Mouse (Mus musculus) hindbrain, postnatal 0 days (tissue): ENCODE measurements around the gene Ddr2. TPM values are rescaled to one million over a fixed set of nuclear protein-coding genes. Genes with fewer than 3 reads are reported as not detected.

Source experiments
- ATAC-seq: fragments of 200-750 bp; cut with Nextera tagmentation; 2 replicates; pipeline ENCODE4 v1.8.0; 2017; ENCODE audit warnings: mild to moderate bottlenecking, moderate TSS enrichment, moderate library complexity
- DNase-seq: peaks from one replicate; pipeline ENCODE4 v3.0.0-alpha.2; 2015; ENCODE audit warnings: low spot score
- H3K27ac ChIP-seq: fragments of 300-500 bp; sonication (generic); 2 replicates; pipeline ENCODE4 v1.5.1; 2014; ENCODE audit warnings: mild to moderate bottlenecking
- H3K27me3 ChIP-seq: fragments of 300-500 bp; sonication (generic); 2 replicates; pipeline ENCODE4 v1.6.1; 2014; ENCODE audit warnings: low read length, mixed read lengths; ENCODE audit not compliant: insufficient read depth
- H3K36me3 ChIP-seq: fragments of 300-500 bp; sonication (generic); 2 replicates; pipeline ENCODE4 v1.6.1; 2014; ENCODE audit warnings: low read length, mixed read lengths; ENCODE audit not compliant: insufficient read depth
- H3K4me1 ChIP-seq: fragments of 300-500 bp; sonication (generic); 2 replicates; pipeline ENCODE4 v1.6.1; 2014; ENCODE audit warnings: antibody characterized with exemption, low read length, mixed read lengths; ENCODE audit not compliant: insufficient read depth
- H3K4me2 ChIP-seq: fragments of 300-500 bp; sonication (generic); 2 replicates; pipeline ENCODE4 v1.6.1; 2014; ENCODE audit warnings: low read depth, mild to moderate bottlenecking, low read length, moderate library complexity, mixed read lengths
- H3K4me3 ChIP-seq: fragments of 300-500 bp; sonication (generic); 2 replicates; pipeline ENCODE4 v1.5.1; 2014; ENCODE audit warnings: low read length
- H3K9ac ChIP-seq: fragments of 300-500 bp; sonication (generic); replicated peaks from 2 replicates; pipeline ENCODE4 v1.6.1; 2014; ENCODE audit warnings: mild to moderate bottlenecking, low read length, moderate library complexity, mixed read lengths
- H3K9me3 ChIP-seq: fragments of 300-500 bp; sonication (generic); 2 replicates; pipeline ENCODE4 v1.6.1; 2016; ENCODE audit warnings: low read length, mixed read lengths
- CTCF ChIP-seq: IDR thresholded peaks from 2 replicates; pipeline ENCODE4 v1.5.1; 2016; ENCODE audit warnings: antibody characterized with exemption, control low read depth, low read depth
- WGBS: fragments of 180-500 bp; shearing (Covaris S2); extraction: QIAGEN DNeasy Blood & Tissue Kit; methylation state at CpG from one replicate; pipeline ENCODE4 v1.1.7; 2014; 5-methylcytosine and 5-hydroxymethylcytosine counted together
- polyA plus RNA-seq: library from polyadenylated mRNA; unstranded; fragments of >200 nt; fragmentation: Nextera tagmentation; extraction: Ambion mirVana; gene quantifications from 2 replicates; pipeline ENCODE4 v1.2.1, GENCODE M21; 2015
- total RNA-seq: library from RNA; depleted of rRNA; stranded (reverse); fragments of >200 nt; gene quantifications from 2 replicates; pipeline ENCODE4 v1.2.3, GENCODE M21; 2014

The Ddr2 gene
- total and polyA plus RNA-seq, 2 experiments from 2014 or later: 8.5 to 9.6 TPM

DNA sequence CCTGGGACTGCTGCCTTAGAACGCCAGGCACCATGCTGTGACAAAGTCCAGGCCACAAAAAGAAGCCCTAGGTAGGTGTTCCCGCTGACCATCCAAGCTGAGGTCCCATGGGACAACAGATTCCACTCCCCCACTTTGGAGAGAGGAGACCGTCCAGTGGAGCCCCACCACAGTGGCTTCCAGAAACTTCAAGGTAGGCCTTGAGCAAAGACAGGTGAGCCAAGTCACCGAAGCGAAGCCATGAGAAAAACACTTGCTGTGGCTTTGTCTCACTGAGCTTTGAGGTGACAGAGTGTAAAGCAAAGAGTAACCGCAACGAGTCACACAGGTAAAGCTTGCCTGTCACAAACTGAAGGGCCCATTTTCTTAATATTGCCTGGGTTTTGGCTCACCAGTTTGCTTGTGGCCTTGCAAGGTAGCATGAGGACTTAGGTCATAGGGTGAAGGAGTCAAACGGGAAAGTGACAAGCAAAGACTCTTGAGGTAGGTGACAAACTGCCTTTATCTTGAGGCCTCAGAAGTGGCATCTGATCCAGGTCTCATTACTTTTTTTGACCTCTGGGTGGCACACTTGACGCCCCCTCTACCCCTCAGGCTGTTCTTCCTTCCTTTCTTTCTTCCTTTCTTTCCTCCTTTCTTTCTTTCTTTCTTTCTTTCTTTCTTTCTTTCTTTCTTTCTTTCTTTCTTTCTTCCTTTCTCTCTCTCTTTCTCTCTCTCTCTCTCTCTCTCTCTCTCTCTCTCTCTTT, 65.7 kb downstream of the Ddr2 start:
- ATAC-seq: no peak

GRCm38 (mm10) chr1:170043753-170044152, 66.8 kb downstream of the Ddr2 start:
- no peaks in the 10 kb centered on the region for H3K27me3 ChIP-seq
- no peak overlapping the region for H3K4me3 ChIP-seq
- TF ChIP-seq CTCF: no peak
- DNase-seq (no peak), ATAC-seq (no peak)
- H3K4me1 ChIP-seq: no peaks in the 10 kb centered on the region
- H3K9me3 ChIP-seq: no peaks in the 10 kb centered on the region
- H3K27ac ChIP-seq: no peak overlapping the region
- H3K9ac ChIP-seq: no peak overlapping the region
- no peaks in the 10 kb centered on the region for H3K36me3 ChIP-seq
- no peak overlapping the region for H3K4me2 ChIP-seq

More for the DNA sequence above, 65.7 kb downstream of the Ddr2 start:
- Histone ChIP-seq H3K27me3 (no peaks in the 10 kb centered on the region), H3K9me3 (no peaks in the 10 kb centered on the region), H3K4me1 (no peaks in the 10 kb centered on the region), H3K9ac (no peak overlapping the region), H3K36me3 (no peaks in the 10 kb centered on the region), H3K27ac (no peak overlapping the region), H3K4me2 (no peak overlapping the region), H3K4me3 (no peak overlapping the region)
- 77% methylated on average over 9 of the region's 9 CpGs for WGBS
- no peak for TF ChIP-seq CTCF
- DNase-seq: no peak

DNA sequence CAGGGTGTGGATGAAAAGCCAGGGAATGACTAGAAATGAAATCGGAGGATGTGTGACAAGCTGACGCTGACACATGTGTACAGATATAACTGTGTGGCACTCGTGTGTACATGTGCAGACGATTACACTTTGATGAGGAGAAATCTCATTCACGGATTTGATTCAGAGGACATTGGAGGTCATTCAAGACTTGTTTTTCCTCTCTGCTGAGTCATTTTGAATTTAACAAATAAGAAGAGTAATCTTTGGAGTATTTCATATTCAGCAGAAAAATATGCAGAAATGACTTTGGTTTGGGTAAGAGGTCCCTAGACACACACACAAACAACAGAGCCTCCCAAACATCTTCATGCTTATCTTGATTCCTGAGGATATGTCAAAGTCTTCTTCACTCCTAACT, 67.6 kb downstream of the Ddr2 start:
- H3K27me3 ChIP-seq: no peaks in the 10 kb centered on the region
- H3K36me3 ChIP-seq: no peaks in the 10 kb centered on the region
- DNase-seq (no peak), ATAC-seq (no peak)
- no peak for TF ChIP-seq CTCF
- no peaks in the 10 kb centered on the region for H3K4me1 ChIP-seq
- H3K27ac ChIP-seq: no peak overlapping the region
- no peak overlapping the region for H3K9ac ChIP-seq
- H3K9me3 ChIP-seq: no peaks in the 10 kb centered on the region
- WGBS: 93% methylated on average over 5 of the region's 5 CpGs
- H3K4me3 ChIP-seq: no peak overlapping the region
- H3K4me2 ChIP-seq: no peak overlapping the region

- Histone ChIP-seq H3K4me1 (no peaks in the 10 kb centered on the region), H3K9me3 (no peaks in the 10 kb centered on the region), H3K36me3 (no peaks in the 10 kb centered on the region), H3K4me2 (no peak overlapping the region), H3K27me3 (no peaks in the 10 kb centered on the region), H3K4me3 (no peak overlapping the region), H3K9ac (no peak overlapping the region), H3K27ac (no peak overlapping the region)
- ATAC-seq (no peak), DNase-seq (no peak)
- TF ChIP-seq CTCF: no peak
- 76% methylated on average over 4 of the region's 4 CpGs for WGBS
Measured at GRCm38 (mm10) chr1:170039402-170039801, 71.2 kb downstream of the Ddr2 start.

- DNase-seq (no peak), ATAC-seq (no peak)
- Histone ChIP-seq H3K9ac (no peak overlapping the region), H3K9me3 (no peaks in the 10 kb centered on the region), H3K4me3 (no peak overlapping the region), H3K4me2 (no peak overlapping the region), H3K4me1 (no peaks in the 10 kb centered on the region), H3K27me3 (no peaks in the 10 kb centered on the region), H3K27ac (no peak overlapping the region), H3K36me3 (no peaks in the 10 kb centered on the region)
- WGBS: 89% methylated on average over 3 of the region's 3 CpGs
- no peak for TF ChIP-seq CTCF
Measured at GRCm38 (mm10) chr1:170035575-170035974, 75.0 kb downstream of the Ddr2 start.

GRCm38 (mm10) chr1:170034961-170035360, 75.6 kb downstream of the Ddr2 start:
- DNase-seq (no peak), ATAC-seq (no peak)
- TF ChIP-seq CTCF: no peak
- Histone ChIP-seq H3K27ac (no peak overlapping the region), H3K9ac (no peak overlapping the region), H3K27me3 (no peaks in the 10 kb centered on the region), H3K9me3 (no peaks in the 10 kb centered on the region), H3K4me3 (no peak overlapping the region), H3K4me1 (no peaks in the 10 kb centered on the region), H3K4me2 (no peak overlapping the region), H3K36me3 (no peaks in the 10 kb centered on the region)
- WGBS: 90% methylated on average over 4 of the region's 4 CpGs

- H3K4me3 ChIP-seq: no peak overlapping the region
- H3K4me1 ChIP-seq: no peaks in the 10 kb centered on the region
- H3K36me3 ChIP-seq: no peaks in the 10 kb centered on the region
- no peak overlapping the region for H3K27ac ChIP-seq
- DNase-seq: no peak
- no peak overlapping the region for H3K4me2 ChIP-seq
- 80% methylated on average over 3 of the region's 3 CpGs for WGBS
- H3K9me3 ChIP-seq: no peaks in the 10 kb centered on the region
- H3K27me3 ChIP-seq: no peaks in the 10 kb centered on the region
- ATAC-seq: no peak
- TF ChIP-seq CTCF: no peak
- H3K9ac ChIP-seq: no peak overlapping the region
Measured at GRCm38 (mm10) chr1:170031656-170032055, 78.9 kb downstream of the Ddr2 start.
